Mouse (Mus musculus) intestine, embryonic 16.5 days (tissue): ENCODE measurements at regions not wholly inside any gene's neighbourhood (a gene's known extent, or its start where the extent isn't known, plus 50 kb on each side); places are given as distances from the start of the nearest gene placed in this dataset.
"Not testable (repeated sequence)": the region's sequence is repeated elsewhere in the genome, so short reads cannot be mapped to it uniquely, and the experiment has no call there.

Source experiments
- ATAC-seq: fragments of 200-750 bp; cut with Nextera tagmentation; 2 replicates; pipeline ENCODE4 v1.8.0; 2017; ENCODE audit warnings: moderate TSS enrichment, moderate library complexity
- H3K27ac ChIP-seq: fragments of 300-500 bp; sonication (generic); 2 replicates; pipeline ENCODE4 v1.5.1; 2014; ENCODE audit warnings: mild to moderate bottlenecking, low read length
- H3K27me3 ChIP-seq: fragments of 300-500 bp; sonication (generic); replicated peaks from 2 replicates; pipeline ENCODE4 v1.6.1; 2014; ENCODE audit warnings: low read length, control low read depth, mixed read lengths; ENCODE audit not compliant: control insufficient read depth, insufficient read depth
- H3K36me3 ChIP-seq: fragments of 300-500 bp; sonication (generic); 2 replicates; pipeline ENCODE4 v1.6.1; 2014; ENCODE audit warnings: low read length, control low read depth; ENCODE audit not compliant: control insufficient read depth, insufficient read depth
- H3K4me1 ChIP-seq: fragments of 300-500 bp; sonication (generic); 2 replicates; pipeline ENCODE4 v1.6.1; 2014; ENCODE audit warnings: low read length, control low read depth, mixed read lengths; ENCODE audit not compliant: control insufficient read depth, insufficient read depth
- H3K4me2 ChIP-seq: fragments of 300-500 bp; sonication (generic); 2 replicates; pipeline ENCODE4 v1.6.1; 2014; ENCODE audit warnings: low read depth, low read length, control low read depth
- H3K4me3 ChIP-seq: fragments of 300-500 bp; sonication (generic); 2 replicates; pipeline ENCODE4 v1.5.1; 2014; ENCODE audit warnings: mild to moderate bottlenecking, low read length
- H3K9ac ChIP-seq: fragments of 300-500 bp; sonication (generic); 2 replicates; pipeline ENCODE4 v1.6.1; 2014; ENCODE audit warnings: low read depth, low read length
- H3K9me3 ChIP-seq: fragments of 300-500 bp; sonication (generic); 2 replicates; pipeline ENCODE4 v1.6.1; 2016; ENCODE audit warnings: low read length, control low read depth; ENCODE audit not compliant: control insufficient read depth
- WGBS: fragments of 180-500 bp; shearing (Covaris S2); extraction: QIAGEN DNeasy Blood & Tissue Kit; methylation state at CpG from one replicate; pipeline ENCODE4 v1.1.7; 2014; 5-methylcytosine and 5-hydroxymethylcytosine counted together

- Histone ChIP-seq H3K4me2 (no peak overlapping the region), H3K4me3 (no peak overlapping the region), H3K36me3 (no peaks in the 10 kb centered on the region), H3K9me3 (no peaks in the 10 kb centered on the region), H3K9ac (no peak overlapping the region), H3K27ac (no peak overlapping the region), H3K27me3 (no peaks in the 10 kb centered on the region), H3K4me1 (no peaks in the 10 kb centered on the region)
- 77% methylated on average over 11 of the region's 11 CpGs for WGBS
- no peak for ATAC-seq
Measured at GRCm38 (mm10) chr12:25526639-25527038, 429.7 kb upstream of the Id2 start.

- H3K36me3 ChIP-seq, result no peaks in the 10 kb centered on the region
- no peaks in the 10 kb centered on the region for H3K9me3 ChIP-seq
- no peak overlapping the region for H3K9ac ChIP-seq
- H3K27me3 ChIP-seq, result no peaks in the 10 kb centered on the region
- H3K4me1 ChIP-seq, result no peaks in the 10 kb centered on the region
- no peak overlapping the region for H3K4me3 ChIP-seq
- WGBS, result 84% methylated on average over 2 of the region's 2 CpGs
- no peak overlapping the region for H3K4me2 ChIP-seq
- ATAC-seq, result no peak
- no peak overlapping the region for H3K27ac ChIP-seq
Measured at GRCm38 (mm10) chr12:25516738-25517137, 419.8 kb upstream of the Id2 start.

DNA sequence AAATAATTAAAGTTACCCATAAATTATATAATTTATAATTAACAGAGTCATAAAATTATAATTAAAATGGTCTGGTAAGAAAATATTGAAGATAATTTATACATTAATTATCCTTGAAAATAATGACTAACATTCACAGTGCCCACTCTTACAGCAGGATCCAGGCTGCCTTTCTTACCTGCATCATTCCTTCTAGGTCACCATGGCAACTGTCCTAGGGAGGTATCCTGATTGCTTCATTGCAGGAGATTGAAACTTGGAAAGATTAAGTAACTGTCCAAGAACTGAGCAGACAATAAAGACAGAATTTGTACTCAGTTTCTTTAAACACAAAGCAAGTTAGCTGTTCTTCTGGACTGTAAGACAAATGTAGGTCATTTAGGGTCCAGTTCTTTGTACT lies 416.7 kb upstream of the Id2 start:
- no peak for ATAC-seq
- no peaks in the 10 kb centered on the region for H3K4me1 ChIP-seq
- no peaks in the 10 kb centered on the region for H3K36me3 ChIP-seq
- no peaks in the 10 kb centered on the region for H3K9me3 ChIP-seq
- no peak overlapping the region for H3K27ac ChIP-seq
- no peak overlapping the region for H3K4me2 ChIP-seq
- no peak overlapping the region for H3K9ac ChIP-seq
- H3K27me3 ChIP-seq, result no peaks in the 10 kb centered on the region
- H3K4me3 ChIP-seq, result no peak overlapping the region

- no peak for ATAC-seq
- no peaks in the 10 kb centered on the region for H3K9me3 ChIP-seq
- H3K27me3 ChIP-seq, result no peaks in the 10 kb centered on the region
- no peaks in the 10 kb centered on the region for H3K4me1 ChIP-seq
- 81% methylated on average over 4 of the region's 4 CpGs for WGBS
- no peak overlapping the region for H3K4me3 ChIP-seq
- H3K27ac ChIP-seq, result no peak overlapping the region
- no peak overlapping the region for H3K4me2 ChIP-seq
- no peak overlapping the region for H3K9ac ChIP-seq
- H3K36me3 ChIP-seq, result no peaks in the 10 kb centered on the region
Measured at GRCm38 (mm10) chr12:25509666-25510065, 412.7 kb upstream of the Id2 start.

DNA sequence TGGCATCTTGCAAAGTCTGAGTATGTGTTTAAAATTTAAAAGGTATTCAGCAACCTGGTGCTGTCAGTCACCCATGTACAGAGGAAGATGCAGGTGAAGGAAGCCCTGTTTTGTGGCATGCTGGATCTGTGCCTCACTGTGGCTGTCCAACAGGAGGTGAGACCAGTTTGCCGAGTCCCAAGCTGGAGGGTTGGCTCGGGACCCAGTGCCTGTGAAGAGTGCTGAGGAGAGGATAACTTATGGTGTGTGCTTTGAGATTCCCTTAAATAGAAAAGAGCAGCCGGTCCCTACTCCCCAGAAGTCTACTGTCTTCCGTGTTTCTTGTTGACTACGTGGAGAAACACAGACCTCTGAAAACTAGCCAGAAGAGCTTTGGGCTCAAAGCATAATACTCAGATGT lies 396.3 kb upstream of the Id2 start:
- H3K36me3 ChIP-seq, result no peaks in the 10 kb centered on the region
- no peak overlapping the region for H3K27ac ChIP-seq
- no peaks in the 10 kb centered on the region for H3K9me3 ChIP-seq
- ATAC-seq, result no peak
- H3K9ac ChIP-seq, result no peak overlapping the region
- no peak overlapping the region for H3K4me3 ChIP-seq
- H3K4me1 ChIP-seq, result no peaks in the 10 kb centered on the region
- H3K4me2 ChIP-seq, result no peak overlapping the region
- WGBS, result 81% methylated on average over 5 of the region's 5 CpGs
- no peaks in the 10 kb centered on the region for H3K27me3 ChIP-seq

DNA sequence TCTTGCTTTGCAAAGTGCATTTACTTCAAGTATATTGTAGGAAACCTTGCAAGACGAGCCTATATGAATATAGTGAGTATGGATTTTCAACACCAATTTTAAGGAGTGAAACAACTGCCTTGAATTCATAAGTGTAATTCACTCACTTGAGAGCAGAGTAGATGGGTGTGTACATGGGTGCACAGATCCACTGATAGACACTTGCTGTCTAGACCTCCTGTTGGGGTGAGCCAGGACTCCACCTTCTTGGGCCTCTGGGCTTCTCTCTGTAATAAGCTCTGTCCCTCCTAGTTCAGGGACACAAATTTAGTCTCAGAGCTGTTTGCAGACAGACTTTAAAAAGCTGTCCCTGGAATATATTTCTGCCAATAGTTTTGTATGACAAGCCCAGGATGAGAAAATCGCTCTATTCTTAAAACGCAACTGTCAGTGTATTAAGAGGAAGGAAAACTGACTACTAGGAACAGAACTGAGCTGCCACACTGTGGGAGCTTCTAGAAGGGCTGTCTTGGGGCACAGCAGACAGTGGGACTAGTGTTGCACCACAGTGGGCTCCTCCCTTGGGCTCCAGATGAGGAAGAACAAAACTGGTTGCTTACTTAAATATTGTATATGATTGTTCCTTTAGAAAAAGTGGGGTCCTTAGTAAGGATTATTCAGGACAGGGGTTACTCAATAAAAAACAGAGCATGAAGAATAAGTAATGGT lies 395.7 kb upstream of the Id2 start:
- no peaks in the 10 kb centered on the region for H3K9me3 ChIP-seq
- no peak overlapping the region for H3K4me2 ChIP-seq
- no peak overlapping the region for H3K4me3 ChIP-seq
- H3K27me3 ChIP-seq, result no peaks in the 10 kb centered on the region
- WGBS, result 86% methylated on average over 3 of the region's 3 CpGs
- no peak overlapping the region for H3K9ac ChIP-seq
- ATAC-seq, result no peak
- H3K27ac ChIP-seq, result no peak overlapping the region
- no peaks in the 10 kb centered on the region for H3K4me1 ChIP-seq
- H3K36me3 ChIP-seq, result no peaks in the 10 kb centered on the region

- Histone ChIP-seq H3K9me3 (no peaks in the 10 kb centered on the region), H3K4me3 (no peak overlapping the region), H3K9ac (no peak overlapping the region), H3K36me3 (no peaks in the 10 kb centered on the region), H3K4me2 (peak overlapping the region; percentile 24; the same call in 1 of the 2 replicates), H3K4me1 (peaks cover 5% of the 10 kb centered on the region; the same call in 1 of the 2 replicates), H3K27me3 (no peaks in the 10 kb centered on the region), H3K27ac (no peak overlapping the region)
- 18% methylated on average over 10 of the region's 10 CpGs for WGBS
- peak; percentile 66 for ATAC-seq
Measured at GRCm38 (mm10) chr12:25475180-25475758, 378.3 kb upstream of the Id2 start.

DNA sequence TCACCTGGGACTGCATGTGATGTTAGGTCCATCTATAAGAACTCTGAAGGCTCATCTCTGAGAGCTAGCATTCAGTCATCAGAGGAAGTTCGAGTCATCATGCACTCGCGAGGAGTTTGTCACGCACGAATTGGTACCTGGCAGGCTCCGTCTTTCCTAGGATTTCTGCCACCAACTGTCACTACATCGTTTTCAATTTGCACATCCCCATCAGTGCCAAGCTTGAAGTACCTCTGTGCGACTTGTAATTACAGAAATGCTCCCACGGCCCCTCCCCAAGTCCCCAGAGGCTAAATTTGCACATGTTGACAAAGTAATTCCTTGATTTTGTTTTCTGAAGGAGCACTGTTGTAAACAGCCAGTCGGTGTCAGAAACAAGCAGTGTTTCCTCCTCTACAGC lies 372.2 kb upstream of the Id2 start:
- Histone ChIP-seq H3K27ac (no peak overlapping the region), H3K27me3 (no peaks in the 10 kb centered on the region), H3K4me1 (no peaks in the 10 kb centered on the region), H3K4me2 (no peak overlapping the region), H3K36me3 (no peaks in the 10 kb centered on the region), H3K9me3 (no peaks in the 10 kb centered on the region), H3K9ac (no peak overlapping the region), H3K4me3 (no peak overlapping the region)
- ATAC-seq, result no peak
- WGBS, result 85% methylated on average over 10 of the region's 10 CpGs

GRCm38 (mm10) chr12:25467789-25468188 lies 370.8 kb upstream of the Id2 start:
- H3K4me1 ChIP-seq, result no peaks in the 10 kb centered on the region
- no peak overlapping the region for H3K4me2 ChIP-seq
- no peak overlapping the region for H3K27ac ChIP-seq
- ATAC-seq, result no peak
- no peak overlapping the region for H3K4me3 ChIP-seq
- H3K9ac ChIP-seq, result no peak overlapping the region
- no peaks in the 10 kb centered on the region for H3K36me3 ChIP-seq
- no peaks in the 10 kb centered on the region for H3K9me3 ChIP-seq
- 60% methylated on average over 12 of the region's 12 CpGs for WGBS
- no peaks in the 10 kb centered on the region for H3K27me3 ChIP-seq

DNA sequence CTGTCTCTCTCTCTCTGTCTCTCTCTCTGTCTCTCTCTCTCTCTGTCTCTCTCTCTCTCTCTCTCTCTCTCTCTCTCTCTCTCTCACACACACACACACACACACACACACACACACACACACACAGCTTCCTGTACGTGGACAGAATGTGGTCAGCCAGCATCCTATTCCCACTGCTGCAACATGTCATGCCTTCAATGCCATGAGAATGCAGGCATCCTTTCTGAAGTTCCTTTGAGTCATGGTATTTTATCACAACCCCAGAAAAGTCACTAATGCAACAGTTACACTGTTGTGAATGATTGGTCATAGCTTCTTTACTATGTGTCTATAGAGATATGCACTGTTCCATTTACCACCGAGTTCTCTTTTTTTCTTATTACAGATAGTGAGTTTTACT lies 365.8 kb upstream of the Id2 start:
- not testable (repeated sequence) for H3K4me1 ChIP-seq, ATAC-seq, H3K9me3 ChIP-seq, H3K9ac ChIP-seq, H3K27me3 ChIP-seq, H3K4me2 ChIP-seq, H3K36me3 ChIP-seq, H3K4me3 ChIP-seq, H3K27ac ChIP-seq
- 78% methylated on average over 2 of the region's 2 CpGs for WGBS
